In genomic region chr11:98863751-98864429, GRCm38 (mm10) we compare ENCODE assay signal across 7 mouse cellular contexts. TPM values are rescaled to one million over a fixed set of nuclear protein-coding genes. Genes with fewer than 3 reads are reported as not detected.
DNase-seq lines count a peak whose midpoint lies in the region.

No protein-coding gene starts in this region.

- peak overlapping the region; percentile 82 for H3K4me3 ChIP-seq in brown adipose tissue, adult 24 weeks (ENCODE audit: insufficient read depth, low read depth, low read length)

- no peaks in the 10 kb centered on the region for H3K4me1 ChIP-seq in brown adipose tissue, adult 24 weeks (ENCODE audit: control insufficient read depth, insufficient read depth, insufficient read length, low read length)

- peak overlapping the region; percentile 79 for H3K27ac ChIP-seq in brown adipose tissue, adult 24 weeks (replicated peaks; ENCODE audit: low read depth, low read length)

- peak; percentile 29 for DNase-seq in spleen, adult 12 weeks (ENCODE audit: low spot score)
- no peak for DNase-seq in spleen, adult 18-20 months
- DNase-seq in frontal cortex, postnatal 36 days (ENCODE audit: low spot score in 2 of 2), result peak; percentile 42 to 62
- DNase-seq in kidney, postnatal 4 days, result peak; percentile 79 to 84
- peak; percentile 38 for DNase-seq in lung, postnatal 25 days (ENCODE audit: low spot score)
- DNase-seq in right cerebral cortex, postnatal 14 days, result peak; percentile 54

RNA-seq across cellular contexts. Expression of gene Wipf2, which starts 0.5 kb away (rescaled TPM):
- polyA plus RNA-seq in brown adipose tissue, adult 24 weeks (2012; ENCODE audit: insufficient read depth, insufficient read length, missing spikeins), result 5.2 and 5.8 TPM in 2 replicates

RNA-seq across cellular contexts. Expression of gene Rapgefl1, which starts 27.3 kb away (rescaled TPM):
- polyA plus RNA-seq in brown adipose tissue, adult 24 weeks (2012; ENCODE audit: insufficient read depth, insufficient read length, missing spikeins), result 0.40 TPM in 1 of 2 replicates, not detected in the other

RNA-seq across cellular contexts. Expression of gene Cdc6, which starts 43.7 kb away (rescaled TPM):
- 0.28 and 1.7 TPM in 2 replicates for polyA plus RNA-seq in brown adipose tissue, adult 24 weeks (2012; ENCODE audit: insufficient read depth, insufficient read length, missing spikeins)

RNA-seq across cellular contexts. Expression of gene Casc3, which starts 59.2 kb away (rescaled TPM):
- polyA plus RNA-seq in brown adipose tissue, adult 24 weeks (2012; ENCODE audit: insufficient read depth, insufficient read length, missing spikeins), result 9.2 and 16.9 TPM in 2 replicates

Comparison
In these comparisons a context has a peak if more than half of its experiments do, and no peak if none do; other contexts are left out.
1. DNase-seq: peak in spleen, adult 12 weeks (single experiment), frontal cortex, postnatal 36 days (2 of 2), kidney, postnatal 4 days (2 of 2), lung, postnatal 25 days (single experiment) and right cerebral cortex, postnatal 14 days (single experiment); none in spleen, adult 18-20 months (0 of 2).